Comparison of ENCODE assay signal across 9 mouse cellular contexts in the genomic region with DNA sequence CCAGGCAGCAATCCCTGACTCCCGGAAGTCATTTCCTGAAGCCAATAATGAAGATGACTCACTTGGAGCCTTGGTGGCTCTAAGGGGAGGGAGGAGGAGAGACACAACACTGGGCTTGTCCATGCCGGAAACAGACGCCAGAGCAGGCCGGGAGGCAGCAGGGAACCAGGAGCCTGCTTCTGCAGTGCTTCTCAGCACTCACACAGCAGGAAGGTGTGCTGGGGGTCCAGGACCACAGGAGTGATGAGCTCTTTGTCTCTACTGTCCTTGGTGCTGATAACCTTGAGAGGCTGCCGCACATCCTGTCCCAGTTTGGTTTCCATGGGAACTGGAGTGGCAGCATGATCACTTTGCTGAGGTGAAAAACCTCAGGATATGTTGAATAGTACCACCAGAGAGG. TPM values are rescaled to one million over a fixed set of nuclear protein-coding genes. Genes with fewer than 3 reads are reported as not detected.
DNase-seq lines count a peak whose midpoint lies in the region; ATAC-seq lines count a peak whose summit lies in the region.
"Had no signal": no experiment of that assay in that cellular context is flagged by ENCODE, and none has a peak within 500 bp of the region (broad histone marks: within the 10 kb centered on the region; RNA-seq: fewer than 3 reads in every experiment).

No protein-coding gene starts in this region.

- no peaks in the 10 kb centered on the region for H3K9me3 ChIP-seq in heart, embryonic 11.5 days (replicated peaks; ENCODE audit: control insufficient read depth, low read length)
- no peaks in the 10 kb centered on the region for H3K9me3 ChIP-seq in intestine, embryonic 15.5 days
- H3K9me3 ChIP-seq: heart, embryonic 15.5 days had no signal

- WGBS in heart, embryonic 11.5 days (ENCODE audit: insufficient replicate concordance), result 13% methylated on average over 5 of the region's 5 CpGs
- WGBS in intestine, embryonic 15.5 days, result 13% methylated on average over 5 of the region's 5 CpGs

- no peaks in the 10 kb centered on the region for H3K27me3 ChIP-seq in heart, embryonic 11.5 days (ENCODE audit: control insufficient read depth, insufficient read depth, low read length)
- no peaks in the 10 kb centered on the region for H3K27me3 ChIP-seq in intestine, embryonic 15.5 days (replicated peaks)
- H3K27me3 ChIP-seq: heart, embryonic 15.5 days had no signal

- H3K36me3 ChIP-seq in heart, embryonic 11.5 days (ENCODE audit: control insufficient read depth, insufficient read depth, low read length), result no peaks in the 10 kb centered on the region
- no peaks in the 10 kb centered on the region for H3K36me3 ChIP-seq in intestine, embryonic 15.5 days
- H3K36me3 ChIP-seq: heart, embryonic 15.5 days had no signal

- H3K4me1 ChIP-seq in heart, embryonic 11.5 days (ENCODE audit: control insufficient read depth, insufficient read depth, low read length), result peaks cover 10% of the 10 kb centered on the region
- H3K4me1 ChIP-seq in intestine, embryonic 15.5 days (replicated peaks), result peaks cover 7% of the 10 kb centered on the region

- no peak overlapping the region for H3K4me3 ChIP-seq in heart, embryonic 11.5 days (ENCODE audit: low read depth, low read length)
- no peak overlapping the region for H3K4me3 ChIP-seq in intestine, embryonic 15.5 days (replicated peaks)
- H3K4me3 ChIP-seq: heart, embryonic 15.5 days had no signal

- no peak overlapping the region for H3K4me2 ChIP-seq in heart, embryonic 11.5 days
- no peak overlapping the region for H3K4me2 ChIP-seq in intestine, embryonic 15.5 days (replicated peaks)
- H3K4me2 ChIP-seq: heart, embryonic 15.5 days had no signal

- ATAC-seq in heart, embryonic 11.5 days (replicated peaks; ENCODE audit: insufficient number of reproducible peaks, low FRiP score, low TSS enrichment), result no peak
- peak; percentile 79 for ATAC-seq in intestine, embryonic 15.5 days

- no peak overlapping the region for H3K9ac ChIP-seq in heart, embryonic 11.5 days (ENCODE audit: low read depth, low read length)
- H3K9ac ChIP-seq in intestine, embryonic 15.5 days, result no peak overlapping the region
- H3K9ac ChIP-seq: heart, embryonic 15.5 days had no signal

- no peak overlapping the region for H3K27ac ChIP-seq in heart, embryonic 11.5 days (ENCODE audit: low read depth, low read length)
- no peak overlapping the region for H3K27ac ChIP-seq in intestine, embryonic 15.5 days
- H3K27ac ChIP-seq: heart, embryonic 15.5 days had no signal

- peak; percentile 28 to 60 for DNase-seq in heart, adult 18-20 months
- DNase-seq in WW6 (ENCODE audit: low read depth, low spot score), result peak; percentile 5
- peak; percentile 69 to 71 for DNase-seq in cerebellum, postnatal 25 days
- DNase-seq in thymus, postnatal 0 days (ENCODE audit: low spot score), result no peak
- no peak for DNase-seq in thymus, postnatal 10 days (ENCODE audit: low spot score in 2 of 2)
- DNase-seq in frontal cortex, adult 2 months (ENCODE audit: extremely low spot score in 1 of 2, low spot score in 1 of 2), result no peak

RNA-seq across cellular contexts. Expression of gene Kcnj5, which starts 51.5 kb away (rescaled TPM):
- 10 to 100 TPM; 45.4 to 49.0 TPM for total RNA-seq in heart, adult 18-20 months (2021)
- polyA plus RNA-seq in heart, embryonic 11.5 days (2014; fragmentation: Nextera tagmentation; extraction: Ambion mirVana), result 19.8 and 28.9 TPM in 2 replicates
- polyA plus RNA-seq in intestine, embryonic 15.5 days (2015; fragmentation: Nextera tagmentation; extraction: Ambion mirVana), result 0.10 and 0.15 TPM in 2 replicates
- polyA plus RNA-seq in thymus, postnatal 0 days (2015; fragmentation: Nextera tagmentation; extraction: Ambion mirVana), result 0.06 TPM in 1 of 2 replicates, not detected in the other
- polyA plus RNA-seq in frontal cortex, adult 2 months (2012; rRNA removed), result 0.18 and 0.29 TPM in 2 replicates

Comparison
In these comparisons a context has a peak if more than half of its experiments do, and no peak if none do; other contexts are left out.
1. DNase-seq: peak in heart, adult 18-20 months (2 of 2), WW6 (single experiment) and cerebellum, postnatal 25 days (2 of 2); none in thymus, postnatal 0 days (single experiment), thymus, postnatal 10 days (0 of 2) and frontal cortex, adult 2 months (0 of 2).
2. RNA of gene Kcnj5, which starts 51.5 kb away (polyA plus RNA-seq): 19.8 to 28.9 TPM in heart, embryonic 11.5 days; 0.18 to 0.29 TPM in frontal cortex, adult 2 months, 0.10 to 0.15 TPM in intestine, embryonic 15.5 days and 0.06 TPM in thymus, postnatal 0 days; every median in the first group is over 10 times any median in the second.